Mouse (Mus musculus) megakaryocyte, embryonic 14.5 days (primary cell): Measurements from ENCODE around the gene Ldb2.

Experiments
- FLI1 ChIP-seq: IDR thresholded peaks from 2 replicates; pipeline ENCODE4 v1.6.1; 2012; ENCODE audit warnings: low read length, inconsistent platforms, mixed read lengths
- GATA1 ChIP-seq: IDR thresholded peaks from 3 replicates; pipeline ENCODE4 v1.6.1; 2012; ENCODE audit warnings: mixed read lengths, low read length, inconsistent platforms, borderline replicate concordance

DNA sequence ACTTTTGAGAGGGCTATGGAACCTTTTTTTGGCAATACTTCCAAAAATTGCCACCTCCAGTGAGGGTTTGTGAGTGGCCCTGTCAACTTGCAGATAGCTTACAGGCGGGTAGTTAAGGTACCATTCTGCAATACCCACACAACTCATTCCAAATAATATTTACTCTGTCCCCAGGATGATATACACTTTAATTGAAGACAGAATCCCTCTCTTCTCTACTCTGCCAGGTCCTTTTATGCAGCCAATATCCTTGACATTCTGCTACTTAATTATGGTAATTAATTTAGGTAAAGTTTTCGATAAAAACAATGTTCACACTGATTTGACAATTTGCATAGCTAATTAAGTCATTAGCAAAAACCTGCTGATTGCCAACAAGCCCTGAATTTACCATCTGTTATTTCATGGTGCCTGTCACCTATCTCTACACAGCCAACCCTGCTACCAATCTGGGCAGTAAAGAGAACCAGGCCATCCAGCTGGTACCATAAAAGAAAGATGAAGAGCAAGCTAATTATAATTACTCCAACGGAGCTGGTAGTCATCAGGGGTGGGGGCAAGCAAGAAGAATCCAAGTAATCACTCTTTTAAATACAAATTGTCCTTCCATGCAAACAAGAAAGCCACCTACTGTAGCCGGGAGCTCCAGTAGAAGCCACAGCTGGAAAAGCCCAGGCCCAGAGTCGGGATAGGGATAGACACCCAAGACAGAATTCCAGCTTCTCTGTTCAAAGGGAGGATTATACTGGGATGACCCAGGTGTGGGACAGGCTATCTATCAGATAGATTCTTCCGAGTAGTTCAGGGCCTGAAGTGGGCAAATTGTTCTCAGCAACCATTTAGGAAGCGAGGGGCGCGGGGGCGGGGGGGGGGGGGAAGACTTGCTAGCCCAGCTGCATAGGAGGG, 325.4 kb downstream of the Ldb2 start:
- TF ChIP-seq GATA1 (no peak), FLI1 (no peak)
